Mouse (Mus musculus) MEL (cell line): ENCODE measurements around the gene Gmpr. TPM values are rescaled to one million over a fixed set of nuclear protein-coding genes. Genes with fewer than 3 reads are reported as not detected.

ENCODE experiments used
- DNase-seq: peaks from one replicate; pipeline ENCODE4 v3.0.0; 2011; ENCODE audit warnings: low read depth, low spot score
- H3K27ac ChIP-seq: 2 replicates; pipeline ENCODE4 v1.5.1; 2012; ENCODE audit warnings: low read depth, mild to moderate bottlenecking, control low read depth, low read length, moderate library complexity; ENCODE audit not compliant: control insufficient read depth
- H3K27me3 ChIP-seq, 2 experiments: fragments of 150-350 bp in 1 of 2; sonication (generic) in 1 of 2; 2 replicates each; pipeline ENCODE4 v1.6.1; 2012; ENCODE audit warnings: low read length in 2 of 2, mild to moderate bottlenecking in 2 of 2, improper control_type of control experiment in 1 of 2, moderate library complexity in 1 of 2; ENCODE audit not compliant: insufficient read depth in 2 of 2, control insufficient read depth in 1 of 2
- H3K36me3 ChIP-seq, 2 experiments: 2 replicates each; pipeline ENCODE4 v1.6.1; 2012 to 2014; ENCODE audit warnings: low read length in 2 of 2, improper control_type of control experiment in 1 of 2, inconsistent platforms in 1 of 2, mild to moderate bottlenecking in 1 of 2; ENCODE audit not compliant: insufficient read depth in 2 of 2, control insufficient read depth in 1 of 2
- H3K4me1 ChIP-seq, 2 experiments: fragments of 150-350 bp in 1 of 2; sonication (generic) in 1 of 2; 2 replicates each; pipeline ENCODE4 v1.6.1; 2012; ENCODE audit warnings: low read length in 2 of 2, improper control_type of control experiment in 1 of 2, mild to moderate bottlenecking in 1 of 2; ENCODE audit not compliant: insufficient read depth in 2 of 2, control insufficient read depth in 1 of 2
- H3K4me3 ChIP-seq, 2 experiments: fragments of 150-350 bp in 1 of 2; sonication (generic) in 1 of 2; 2 replicates each; pipeline ENCODE4 v1.5.1; 2012; ENCODE audit warnings: low read depth in 2 of 2, low read length in 2 of 2, mild to moderate bottlenecking in 2 of 2, moderate library complexity in 2 of 2, control low read depth in 1 of 2, improper control_type of control experiment in 1 of 2; ENCODE audit not compliant: control insufficient read depth in 1 of 2, insufficient read depth in 1 of 2
- H3K79me2 ChIP-seq: 2 replicates; pipeline ENCODE4 v1.6.1; 2012; ENCODE audit warnings: mild to moderate bottlenecking, low read length, moderate library complexity; ENCODE audit not compliant: control insufficient read depth, poor library complexity, insufficient read depth
- H3K9ac ChIP-seq: 2 replicates; pipeline ENCODE4 v1.6.1; 2012; ENCODE audit warnings: low read depth, mild to moderate bottlenecking, control low read depth, low read length, moderate library complexity; ENCODE audit not compliant: control insufficient read depth, poor library complexity, severe bottlenecking
- H3K9me3 ChIP-seq: fragments of 150-350 bp; sonication (generic); replicated peaks from 2 replicates; pipeline ENCODE4 v1.6.1; 2012; ENCODE audit warnings: mild to moderate bottlenecking, low read length, improper control_type of control experiment, moderate library complexity; ENCODE audit not compliant: insufficient read depth
- CHD2 ChIP-seq: IDR thresholded peaks from 2 replicates; pipeline ENCODE4 v1.6.1; 2011; ENCODE audit warnings: low read length, improper control_type of control experiment
- KAT2A ChIP-seq: conservative IDR thresholded peaks from 2 replicates; pipeline ENCODE4 v1.6.1; 2012; ENCODE audit warnings: low read depth, low read length, improper control_type of control experiment, inconsistent platforms
- MEF2A ChIP-seq: IDR thresholded peaks from 2 replicates; pipeline ENCODE4 v1.6.1; 2014; ENCODE audit warnings: low read depth, mild to moderate bottlenecking, inconsistent platforms, low read length, improper control_type of control experiment; ENCODE audit not compliant: poor library complexity, insufficient replicate concordance, severe bottlenecking; ENCODE audit errors: extremely low read depth
- MYB ChIP-seq: IDR thresholded peaks from 2 replicates; pipeline ENCODE4 v1.6.1; 2011; ENCODE audit warnings: mild to moderate bottlenecking, low read depth, low read length, improper control_type of control experiment
- MYC ChIP-seq: IDR thresholded peaks from 2 replicates; pipeline ENCODE4 v1.6.1; 2011; ENCODE audit warnings: low read depth, mild to moderate bottlenecking, low read length, improper control_type of control experiment, moderate library complexity
- NELFE ChIP-seq: IDR thresholded peaks from 2 replicates; pipeline ENCODE4 v1.6.1; 2011; ENCODE audit warnings: low read depth, low read length, improper control_type of control experiment
- NRF1 ChIP-seq: IDR thresholded peaks from 2 replicates; pipeline ENCODE4 v1.6.1; 2014; ENCODE audit warnings: low read depth, mild to moderate bottlenecking, inconsistent platforms, low read length, improper control_type of control experiment, moderate library complexity; ENCODE audit not compliant: poor library complexity, insufficient read depth, severe bottlenecking
- SMC3 ChIP-seq: IDR thresholded peaks from 2 replicates; pipeline ENCODE4 v1.6.1; 2011; ENCODE audit warnings: low read depth, low read length, improper control_type of control experiment
- UBTF ChIP-seq: IDR thresholded peaks from 2 replicates; pipeline ENCODE4 v1.6.1; 2012; ENCODE audit warnings: low read depth, mild to moderate bottlenecking, inconsistent platforms, low read length, improper control_type of control experiment, moderate library complexity, borderline replicate concordance; ENCODE audit not compliant: insufficient read depth
- USF1 ChIP-seq: IDR thresholded peaks from 2 replicates; pipeline ENCODE4 v1.6.1; 2014; ENCODE audit warnings: low read depth, mild to moderate bottlenecking, inconsistent platforms, low read length, improper control_type of control experiment, moderate library complexity
- ZC3H11A ChIP-seq: IDR thresholded peaks from 2 replicates; pipeline ENCODE4 v1.6.1; 2012; ENCODE audit warnings: low read depth, mild to moderate bottlenecking, inconsistent platforms, low read length, improper control_type of control experiment
- ZMIZ1 ChIP-seq: IDR thresholded peaks from 2 replicates; pipeline ENCODE4 v1.6.1; 2012; ENCODE audit warnings: low read depth, mild to moderate bottlenecking, inconsistent platforms, low read length, improper control_type of control experiment, moderate library complexity
- polyA plus RNA-seq, 2 experiments: library from polyadenylated mRNA; stranded (reverse) in 1 of 2; unstranded in 1 of 2; fragments of >175 nt in 1 of 2; fragments of >200 nt in 1 of 2; gene quantifications; 2 replicates each; pipeline versions ENCODE4 v1.2.1 to v1.2.4; 2012; ENCODE audit warnings: low replicate concordance in 2 of 2, low read depth in 1 of 2; ENCODE audit not compliant: insufficient read length in 2 of 2, insufficient read depth in 1 of 2, missing spikeins in 1 of 2
- total RNA-seq: library from RNA; depleted of rRNA; stranded (reverse); fragments of 300-350 nt; gene quantifications from 2 replicates; pipeline ENCODE4 v1.2.3, GENCODE M21; 2012

Gmpr gene
- total and polyA plus RNA-seq, 3 experiments = 64.2 to 130 TPM; not detected in 1

- TF ChIP-seq UBTF (no peak), MYC (no peak), SMC3 (no peak), KAT2A (no peak; the same call in 1 of the 2 replicates), ZC3H11A (0 out of 2 replicates have a peak, but pooled peaks have one; percentile 4), CHD2 (no peak), MYB (no peak), MEF2A (no peak), USF1 (no peak; the same call in 1 of the 2 replicates)
These were observed 6.9 kb downstream of the Gmpr start (continued) for GRCm38 (mm10) chr13:45514115-45514514.

DNA sequence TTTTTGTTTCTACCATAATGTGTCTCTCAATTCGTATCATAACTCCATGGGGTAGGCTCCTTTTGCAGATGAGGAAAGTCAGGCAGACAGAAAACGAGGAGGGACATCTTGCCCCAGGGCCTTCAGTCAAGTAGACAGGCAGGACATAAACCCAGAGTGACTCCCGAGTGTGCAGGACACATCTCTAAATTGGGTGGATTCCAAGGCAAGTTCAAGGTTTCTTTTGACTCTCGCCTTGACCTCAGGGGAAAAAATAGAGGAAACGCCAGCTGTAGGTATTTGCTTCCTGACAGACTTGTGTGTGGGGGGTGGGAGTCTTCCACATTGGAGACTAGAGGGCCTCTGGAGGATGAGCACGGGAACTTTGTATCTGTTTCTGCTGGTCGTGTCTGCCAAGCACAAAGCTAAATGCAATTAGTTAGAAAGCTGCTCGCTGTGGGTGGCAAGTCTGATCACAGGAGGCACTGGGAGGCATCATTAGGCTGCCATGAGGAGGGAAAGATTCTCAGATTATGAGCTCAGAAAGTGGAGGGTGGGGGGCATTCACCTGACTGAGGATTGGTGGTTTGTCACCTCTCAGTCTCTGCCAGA lies 7.7 kb downstream of the Gmpr start:
- Histone ChIP-seq H3K27ac (peak overlapping the region; percentile 98), H3K36me3 (peaks cover 0 to 37% of the 10 kb centered on the region in 2 experiments; a peak in 2 of 4 replicates), H3K9ac (peak overlapping the region; percentile 64)

DNA sequence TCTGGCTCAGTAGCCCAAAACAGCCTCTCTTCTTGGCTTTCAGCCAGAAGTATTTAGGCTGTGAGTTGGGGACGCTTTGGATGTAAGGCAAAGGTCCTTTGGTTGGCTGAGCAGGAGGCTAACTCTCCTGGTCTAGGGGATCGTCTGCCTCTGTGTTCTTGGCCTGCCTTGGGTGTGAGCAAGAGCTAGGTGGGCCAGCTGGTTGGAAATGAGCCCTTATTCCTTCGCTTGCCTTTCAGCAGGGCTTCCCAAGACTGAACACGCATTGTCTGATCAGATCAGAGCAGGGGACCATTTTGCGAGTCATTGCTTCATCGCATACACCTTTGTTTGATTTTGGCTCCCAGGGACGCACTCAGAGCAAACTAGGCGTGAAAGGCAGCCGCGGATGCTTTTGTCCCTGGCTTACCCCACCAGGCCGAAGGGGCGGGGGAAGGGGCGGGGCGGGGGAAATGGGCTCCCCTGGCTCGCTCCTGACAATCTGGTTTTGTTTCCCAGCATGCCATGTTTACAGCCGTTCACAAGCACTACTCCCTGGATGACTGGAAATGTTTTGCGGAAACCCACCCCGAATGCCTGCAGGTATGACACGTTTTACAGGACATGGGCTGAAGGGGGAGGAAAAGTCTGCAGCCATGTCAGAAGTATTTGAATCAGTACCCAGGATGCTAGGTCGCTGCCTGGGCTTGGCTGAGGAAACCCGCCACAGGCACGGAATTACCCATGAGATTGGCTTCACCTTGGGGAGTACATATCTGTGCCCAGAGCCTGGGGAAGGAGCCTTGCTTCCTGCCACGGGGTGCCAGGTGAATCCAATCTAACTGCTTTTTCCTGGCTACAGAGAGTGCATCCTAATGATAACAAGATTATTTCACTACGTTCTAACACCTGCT lies 9.5 kb downstream of the Gmpr start:
- Histone ChIP-seq H3K4me3 (no peak overlapping the region), H3K79me2 (peaks cover 8% of the 10 kb centered on the region), H3K27me3 (no peaks in the 10 kb centered on the region), H3K9ac (no peak overlapping the region), H3K4me1 (peaks cover 11 to 39% of the 10 kb centered on the region in 2 experiments), H3K36me3 (peaks cover 3 to 26% of the 10 kb centered on the region in 2 experiments; a peak in 3 of 4 replicates)
- DNase-seq = no peak
- TF ChIP-seq NELFE (no peak), NRF1 (no peak)
- TF ChIP-seq, all 39 proteins: peak for 0
- Histone ChIP-seq H3K27ac (no peak overlapping the region), H3K9me3 (no peaks in the 10 kb centered on the region)

More for the DNA sequence above, 7.7 kb downstream of the Gmpr start:
- Histone ChIP-seq H3K9me3 (no peaks in the 10 kb centered on the region), H3K27me3 (no peaks in the 10 kb centered on the region), H3K79me2 (peaks cover 8% of the 10 kb centered on the region), H3K4me3 (peak overlapping the region; percentile 49 to 61), H3K4me1 (peaks cover 19 to 53% of the 10 kb centered on the region in 2 experiments)
- peak; percentile 34 for DNase-seq
- no peak for TF ChIP-seq ZMIZ1
- no peak for TF ChIP-seq NRF1
- no peak for TF ChIP-seq ZC3H11A
